Mouse (Mus musculus) embryo, embryonic 10 days (tissue): ENCODE measurements around the gene Arhgef17.

Source experiments
- DNase-seq: peaks from one replicate; pipeline ENCODE4 v3.0.0-alpha.2; 2015; ENCODE audit warnings: low spot score

The Arhgef17 gene

DNA sequence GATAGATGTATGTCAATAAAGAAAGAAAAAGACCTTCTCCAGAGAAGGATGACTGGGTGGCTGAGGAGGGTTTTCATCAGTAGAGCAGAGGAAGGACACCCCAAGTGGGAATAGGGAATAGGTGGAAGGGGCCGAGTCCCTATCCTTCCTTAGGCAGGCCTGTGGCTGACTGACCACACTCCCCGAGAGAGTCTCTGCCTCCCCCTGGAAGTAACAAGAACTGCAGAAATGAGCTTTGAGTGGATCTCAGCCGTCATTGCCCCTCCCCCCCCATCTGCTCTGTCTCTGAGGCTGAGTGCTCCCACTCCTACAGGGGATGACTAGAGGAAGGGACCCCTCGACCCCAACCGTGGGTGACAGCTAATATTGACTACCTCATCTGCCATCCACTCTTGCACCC lies 9.3 kb upstream of the Arhgef17 start:
- DNase-seq: no peak

DNA sequence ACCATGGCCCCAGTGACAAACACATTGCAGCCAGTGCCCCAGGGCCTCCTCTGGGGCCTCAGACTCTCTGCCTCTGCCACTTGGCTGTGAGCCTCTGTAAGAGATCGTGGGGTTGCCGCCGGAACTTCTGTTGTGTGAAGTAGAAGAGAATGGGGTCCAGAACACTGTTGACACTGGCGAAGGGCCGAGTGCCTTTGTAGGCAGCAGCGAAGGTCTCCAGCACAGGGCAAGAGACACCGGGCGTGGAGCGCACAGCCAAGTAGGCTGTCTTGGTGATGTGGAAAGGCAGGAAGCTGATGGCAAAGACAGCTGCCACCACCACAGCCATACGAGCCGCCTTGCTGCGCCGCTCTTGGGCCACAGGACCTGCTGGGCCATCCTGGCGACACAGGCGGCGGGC lies 6.2 kb upstream of the Arhgef17 start:
- DNase-seq: no peak

DNA sequence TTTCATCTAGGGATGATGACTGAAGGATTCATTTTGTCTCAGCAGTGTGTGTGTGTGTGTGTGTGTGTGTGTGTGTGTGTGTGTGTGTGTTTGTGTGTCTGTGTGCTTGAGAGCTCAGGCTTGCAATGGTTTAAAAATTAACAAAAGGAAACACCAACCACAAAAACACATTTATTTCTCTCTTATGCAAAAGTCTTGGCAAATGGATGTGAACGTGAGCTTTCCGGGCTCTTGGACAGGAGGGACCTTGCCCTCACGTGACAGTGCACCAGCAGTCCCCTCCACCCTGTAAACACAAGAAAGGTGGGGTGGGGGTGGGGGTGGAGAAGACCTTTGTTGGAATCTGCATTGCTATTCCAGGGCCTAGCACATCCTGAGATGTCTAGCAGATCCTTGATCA lies 5.6 kb upstream of the Arhgef17 start:
- DNase-seq: no peak

DNA sequence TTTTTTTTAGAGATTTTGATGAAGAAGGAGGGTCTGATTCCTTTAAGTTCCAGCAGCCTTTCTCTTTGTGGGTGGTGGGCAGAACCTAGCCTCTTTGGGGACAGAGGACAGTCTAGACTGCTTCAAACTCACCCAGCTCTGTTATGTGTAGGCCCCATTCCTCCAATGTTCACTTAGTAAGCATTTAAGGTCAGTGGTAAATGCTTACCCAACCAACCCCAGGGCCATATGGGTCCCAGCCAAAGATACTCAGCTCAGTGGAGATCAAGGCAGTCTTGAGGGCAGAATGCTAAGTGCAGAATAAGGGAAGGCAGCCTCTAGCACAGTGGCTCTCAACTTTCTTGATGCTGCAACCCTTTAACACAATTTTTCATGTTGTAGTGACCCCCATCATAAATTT lies 1.6 kb upstream of the Arhgef17 start:
- DNase-seq: no peak

DNA sequence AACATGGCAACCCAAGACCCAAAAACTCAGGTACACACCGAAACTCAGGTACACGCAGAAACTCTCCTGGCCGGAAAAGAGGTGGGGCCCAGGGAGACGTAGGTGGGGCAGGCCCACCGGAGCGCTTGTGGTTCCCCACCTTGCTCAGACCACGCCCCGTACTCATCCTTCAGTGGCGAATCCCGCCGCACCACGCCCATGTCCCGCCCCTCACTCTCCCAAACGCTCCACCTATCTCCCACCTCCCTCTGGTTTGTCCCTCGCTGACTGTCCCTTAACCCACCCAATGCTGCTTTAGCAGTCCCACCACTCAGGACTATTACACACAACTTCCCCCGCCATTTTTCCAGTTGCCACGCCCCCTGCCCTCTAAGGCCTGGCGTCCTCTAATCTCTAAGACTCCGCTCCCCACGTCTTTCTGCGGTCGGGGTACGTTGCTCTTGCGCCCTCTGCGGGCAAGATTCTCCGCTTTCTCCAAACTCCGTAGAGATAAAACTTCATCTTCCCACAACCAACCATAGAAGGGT lies 637 bp upstream of the Arhgef17 start:
- DNase-seq: peak; percentile 95

DNA sequence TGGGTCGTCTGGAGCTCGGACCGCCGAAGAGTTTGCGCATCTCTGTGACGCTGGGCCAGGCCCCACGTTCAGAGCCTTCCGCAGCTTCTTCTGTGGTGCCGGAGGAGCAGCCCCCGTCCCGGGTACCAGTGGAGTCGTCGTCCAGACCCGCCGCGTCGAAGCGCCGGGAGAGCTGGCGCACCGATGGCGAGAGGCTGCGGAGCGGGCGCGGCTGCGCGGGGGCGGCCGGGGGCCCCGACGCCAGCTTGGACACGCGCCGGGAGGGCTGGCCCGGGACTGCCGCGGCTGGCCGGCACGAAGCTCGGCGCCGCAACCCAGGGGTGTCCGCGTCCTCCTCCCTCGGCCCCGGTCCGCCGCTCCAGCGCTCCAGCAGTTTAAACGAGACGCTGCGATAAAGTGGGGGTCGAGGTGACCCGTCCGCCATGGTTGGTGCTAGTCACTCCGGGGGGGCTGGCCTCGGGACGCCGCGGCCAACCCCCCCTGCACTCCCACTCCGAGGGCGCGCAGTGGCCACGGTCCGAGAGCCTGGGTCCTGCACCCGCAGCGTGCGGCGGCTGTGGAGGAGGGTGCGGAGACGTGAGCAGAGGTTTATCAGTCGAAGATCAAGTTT lies 486 bp downstream of the Arhgef17 start:
- no peak for DNase-seq

DNA sequence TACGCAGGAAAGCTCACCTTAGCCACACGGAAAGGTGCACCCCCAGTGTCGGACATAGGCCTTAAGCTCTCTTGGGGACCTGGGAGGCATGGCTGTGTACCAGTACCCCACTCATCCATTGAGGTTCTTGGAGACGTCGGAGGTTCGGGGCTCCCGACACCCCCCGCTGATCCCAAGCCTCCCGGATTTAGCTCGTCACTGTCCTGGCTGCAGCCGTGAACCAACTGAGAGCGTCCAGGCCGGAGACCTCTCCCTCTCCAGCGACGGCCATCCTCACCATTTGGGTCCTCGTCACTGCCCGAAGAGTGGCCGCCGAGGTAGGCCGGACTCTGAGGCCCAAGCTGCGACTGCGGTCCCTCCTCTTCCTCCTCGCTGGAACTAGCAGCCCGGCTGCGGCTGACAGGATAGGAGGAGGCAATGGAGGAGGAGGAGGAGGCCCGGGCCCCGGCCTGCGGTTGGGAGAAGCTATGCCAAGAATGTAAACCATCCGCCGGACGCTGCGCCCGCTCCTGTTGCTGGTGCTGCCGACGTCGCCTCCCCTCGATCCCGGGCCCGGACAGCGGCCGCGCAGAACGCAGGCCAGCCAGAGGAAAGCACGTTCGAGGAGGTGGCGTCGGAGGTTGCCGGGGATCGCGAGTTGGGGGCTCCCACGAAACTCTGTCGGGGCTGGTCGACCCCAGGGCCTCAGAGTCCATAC lies 1.1 kb downstream of the Arhgef17 start:
- peak; percentile 84 for DNase-seq

DNA sequence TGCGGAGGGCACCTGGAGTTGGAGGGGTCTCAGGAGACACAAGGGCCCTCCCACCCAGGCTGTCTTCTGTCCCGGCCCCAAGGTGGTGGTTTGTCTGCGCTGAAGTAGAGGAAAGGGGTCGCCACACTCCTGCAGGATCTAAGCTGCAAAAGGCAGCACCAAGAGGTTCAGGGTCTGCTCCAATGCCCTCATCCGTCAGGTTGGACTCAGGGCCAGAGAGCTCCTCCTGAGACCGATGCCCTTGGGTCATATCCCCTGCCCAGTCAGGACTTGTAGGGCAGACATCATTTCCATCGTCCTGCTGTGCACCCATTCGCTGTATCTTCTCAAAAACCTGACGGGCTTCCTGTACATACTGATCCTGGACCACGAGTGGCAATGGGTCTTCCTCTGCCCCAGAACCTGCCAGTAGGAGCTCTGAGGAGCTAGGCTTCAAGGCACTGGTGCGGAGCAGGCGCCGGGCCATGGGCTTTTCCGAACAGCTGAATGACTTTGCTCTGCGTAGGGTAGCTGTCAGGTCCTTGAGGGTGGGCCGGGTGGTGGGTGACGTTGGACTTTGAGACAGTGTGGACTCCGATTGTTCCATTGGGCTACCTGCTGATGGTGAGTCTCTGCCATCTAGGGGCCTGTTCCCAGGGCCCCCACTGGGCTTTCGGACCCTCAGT lies 2.1 kb downstream of the Arhgef17 start:
- no peak for DNase-seq

DNA sequence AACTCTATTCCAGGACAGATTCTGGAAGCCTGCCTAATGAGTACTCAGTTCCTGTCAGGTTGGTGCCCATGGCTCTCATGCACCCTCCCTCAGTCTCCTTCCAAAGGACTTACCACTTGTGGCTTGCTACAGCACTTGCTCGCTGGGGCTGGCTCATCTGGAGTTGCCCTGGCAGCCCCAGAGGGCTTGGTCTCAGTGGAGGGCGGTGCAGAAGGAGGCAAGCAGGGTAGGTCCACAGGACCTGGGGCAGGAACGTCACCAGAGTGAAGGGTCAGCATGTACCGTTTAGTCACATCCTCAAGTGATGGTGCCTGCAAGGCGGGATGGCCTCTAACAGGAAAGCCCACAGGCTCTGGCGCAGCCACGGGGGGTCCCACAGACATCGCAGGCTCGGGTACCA lies 3.5 kb downstream of the Arhgef17 start:
- DNase-seq: no peak

DNA sequence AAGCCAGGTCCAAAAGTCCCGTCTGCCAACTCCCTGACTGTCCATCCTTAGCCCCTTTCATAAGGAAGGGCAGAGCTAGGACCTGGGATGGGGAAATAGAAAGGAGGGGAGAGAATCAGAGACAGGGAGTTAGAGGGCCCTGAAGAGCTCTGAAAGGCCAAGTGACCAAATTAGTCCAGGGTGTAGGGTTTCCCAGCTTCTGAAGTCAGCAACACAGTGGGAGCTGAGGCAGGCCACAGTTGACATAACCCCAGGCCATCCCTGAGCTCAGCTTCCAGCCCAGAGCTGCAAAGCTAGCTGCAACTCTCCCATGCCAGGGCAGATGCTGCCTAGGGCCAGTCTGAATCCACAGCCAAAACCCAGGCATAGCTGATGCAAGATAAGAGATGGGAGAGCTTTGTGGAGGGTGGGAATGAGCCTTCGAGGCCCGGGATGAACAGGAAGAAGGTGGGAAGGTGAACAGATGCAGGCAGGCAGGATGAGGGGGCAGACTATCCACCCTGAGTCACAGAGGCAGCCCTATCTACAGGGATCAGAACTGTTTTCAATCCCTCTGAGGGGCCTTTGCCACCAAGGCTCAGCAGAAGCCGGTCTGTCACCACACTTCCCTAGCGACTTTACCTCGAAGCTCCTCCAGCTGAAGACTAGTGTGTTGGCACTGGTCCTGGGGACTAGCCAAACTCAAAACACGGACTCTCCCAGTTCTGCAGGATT lies 4.5 kb downstream of the Arhgef17 start:
- DNase-seq: peak; percentile 70

DNA sequence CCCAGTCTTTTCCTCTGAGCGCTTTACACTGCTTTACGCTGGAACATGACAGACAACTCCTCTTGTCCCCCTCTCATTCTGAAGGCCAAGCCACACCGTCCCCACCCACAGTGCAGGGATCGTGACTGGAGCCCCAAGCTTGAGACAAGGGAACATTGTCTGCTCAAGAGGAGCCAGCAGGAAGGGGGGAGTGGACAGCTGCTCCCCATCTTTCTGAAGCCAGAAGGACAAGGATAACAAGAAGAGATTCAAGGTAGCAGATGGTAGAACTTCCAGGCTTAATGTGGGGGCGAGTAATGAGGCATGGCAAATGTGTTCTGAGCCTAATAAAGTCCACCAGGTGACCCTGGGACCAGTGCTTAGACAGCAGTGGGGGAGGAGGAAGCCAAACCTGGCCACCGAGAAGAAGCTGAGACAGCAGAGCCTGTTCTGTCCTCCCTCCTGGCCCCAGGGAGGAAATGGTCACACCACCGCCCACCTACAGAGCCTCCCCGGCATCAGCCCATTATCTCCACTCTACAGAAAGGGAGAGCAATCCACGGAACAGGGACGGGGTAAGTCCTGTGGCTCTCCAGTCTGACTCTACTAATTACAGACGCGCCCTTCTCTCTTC lies 5.5 kb downstream of the Arhgef17 start:
- DNase-seq: peak; percentile 47

DNA sequence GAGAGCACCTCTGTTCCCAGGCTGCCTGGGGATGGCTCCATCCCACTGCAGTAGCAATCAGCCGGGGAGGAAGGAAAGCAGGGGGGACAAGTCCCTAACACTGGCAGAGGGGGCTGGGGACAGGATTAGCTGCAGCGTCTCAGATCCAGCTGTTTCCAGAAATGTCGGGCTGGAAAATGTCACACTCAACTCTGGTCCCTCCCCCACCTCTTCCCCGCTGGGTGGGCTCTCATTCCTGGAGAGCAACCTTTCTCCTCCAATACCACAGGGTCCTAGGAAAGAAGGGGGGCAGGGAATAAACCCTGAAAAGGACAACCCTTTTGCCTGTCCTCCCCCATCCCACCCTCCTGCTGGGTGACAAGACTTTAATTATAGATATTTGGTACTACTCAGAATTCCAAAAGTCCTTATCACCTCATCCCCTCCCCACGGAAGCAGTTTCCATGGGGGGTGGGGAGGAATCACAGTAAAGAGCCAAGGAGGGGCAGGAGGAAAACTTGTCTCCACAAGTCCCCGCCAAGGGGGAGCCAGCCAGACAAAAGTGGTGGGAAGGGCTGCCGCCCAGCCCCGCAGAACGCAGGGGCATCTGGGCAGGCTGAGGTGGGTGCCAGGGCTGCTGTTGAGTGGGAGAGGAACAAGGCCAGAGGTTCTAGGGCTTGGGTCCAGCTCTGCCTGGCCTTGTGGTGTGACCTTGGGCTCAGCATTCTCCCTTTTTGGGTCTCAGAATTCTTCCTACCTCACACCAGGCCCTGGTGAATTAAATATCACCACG lies 7.0 kb downstream of the Arhgef17 start:
- no peak for DNase-seq

DNA sequence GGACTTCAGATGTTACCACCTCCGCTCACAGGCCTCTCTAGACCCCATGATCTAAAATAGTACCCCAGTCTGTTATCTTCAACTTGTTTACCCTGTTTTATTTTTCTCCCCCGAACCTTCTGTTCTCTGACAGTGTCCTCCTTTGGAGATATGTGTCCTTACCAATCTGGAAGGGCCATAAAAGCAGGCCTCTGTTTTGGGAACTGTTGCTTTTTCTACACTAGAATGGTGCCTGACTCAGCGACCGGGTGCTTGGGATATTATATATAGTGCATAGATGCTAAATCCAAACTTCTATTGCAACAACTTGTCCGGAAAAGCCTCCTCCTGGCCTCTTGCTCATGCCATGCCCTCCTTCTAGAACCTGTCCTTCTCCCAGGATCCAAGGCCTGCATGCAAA lies 7.7 kb downstream of the Arhgef17 start:
- DNase-seq: no peak

DNA sequence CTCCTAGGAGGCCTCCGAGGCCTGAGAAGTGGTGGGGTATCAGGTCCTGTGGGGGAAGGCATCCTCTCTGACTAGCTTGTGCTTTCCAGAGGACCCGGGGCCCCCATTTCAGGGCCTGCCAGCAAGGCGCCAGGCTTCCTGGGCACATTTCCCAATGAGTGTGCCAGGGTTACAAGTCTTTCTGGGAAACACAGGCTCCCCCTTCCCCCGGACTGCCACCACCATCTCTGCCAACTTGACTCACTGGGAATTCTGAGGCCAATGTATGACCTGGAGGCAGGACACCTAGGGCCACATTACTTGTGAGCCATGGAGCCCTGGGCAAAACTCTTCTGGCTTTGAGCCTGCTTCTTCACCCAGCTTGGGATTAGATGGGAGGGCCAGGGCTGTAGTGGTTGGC lies 9.0 kb downstream of the Arhgef17 start:
- no peak for DNase-seq

DNA sequence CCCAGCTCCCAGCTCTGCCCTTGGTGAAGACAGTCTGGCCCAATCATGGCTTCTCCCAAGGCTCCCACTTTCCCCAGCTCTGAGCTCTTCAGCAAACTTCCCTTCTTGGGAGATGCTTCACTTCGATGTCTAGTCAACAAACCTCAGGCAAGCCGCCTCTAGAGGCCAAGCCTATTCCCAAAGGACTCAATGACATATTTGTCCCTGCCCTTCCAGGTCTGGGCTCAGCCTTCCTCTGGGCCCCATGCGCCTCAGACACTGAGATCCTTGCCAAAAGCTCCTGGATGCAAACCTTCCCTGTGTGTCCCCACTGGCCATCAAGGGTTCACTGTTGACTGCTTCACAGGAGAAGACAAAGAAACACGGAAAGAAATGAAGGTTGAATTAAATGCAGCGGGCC lies 10.6 kb downstream of the Arhgef17 start:
- no peak for DNase-seq

DNA sequence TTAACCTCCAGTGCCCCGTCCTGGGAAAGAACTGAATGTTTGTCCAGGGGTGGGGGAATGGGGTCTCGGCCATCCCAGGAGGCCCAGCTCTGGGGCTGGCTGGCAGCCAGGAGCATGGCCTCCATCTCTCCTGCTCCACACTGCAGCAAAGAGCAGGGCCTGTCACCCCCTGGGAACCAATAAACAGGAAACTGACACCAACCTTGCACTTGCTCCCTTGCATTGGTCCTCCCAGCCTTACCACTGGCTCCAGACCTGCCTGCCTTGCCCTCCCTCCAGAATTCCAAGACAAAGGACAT lies 12.1 kb downstream of the Arhgef17 start:
- DNase-seq: peak; percentile 86

DNA sequence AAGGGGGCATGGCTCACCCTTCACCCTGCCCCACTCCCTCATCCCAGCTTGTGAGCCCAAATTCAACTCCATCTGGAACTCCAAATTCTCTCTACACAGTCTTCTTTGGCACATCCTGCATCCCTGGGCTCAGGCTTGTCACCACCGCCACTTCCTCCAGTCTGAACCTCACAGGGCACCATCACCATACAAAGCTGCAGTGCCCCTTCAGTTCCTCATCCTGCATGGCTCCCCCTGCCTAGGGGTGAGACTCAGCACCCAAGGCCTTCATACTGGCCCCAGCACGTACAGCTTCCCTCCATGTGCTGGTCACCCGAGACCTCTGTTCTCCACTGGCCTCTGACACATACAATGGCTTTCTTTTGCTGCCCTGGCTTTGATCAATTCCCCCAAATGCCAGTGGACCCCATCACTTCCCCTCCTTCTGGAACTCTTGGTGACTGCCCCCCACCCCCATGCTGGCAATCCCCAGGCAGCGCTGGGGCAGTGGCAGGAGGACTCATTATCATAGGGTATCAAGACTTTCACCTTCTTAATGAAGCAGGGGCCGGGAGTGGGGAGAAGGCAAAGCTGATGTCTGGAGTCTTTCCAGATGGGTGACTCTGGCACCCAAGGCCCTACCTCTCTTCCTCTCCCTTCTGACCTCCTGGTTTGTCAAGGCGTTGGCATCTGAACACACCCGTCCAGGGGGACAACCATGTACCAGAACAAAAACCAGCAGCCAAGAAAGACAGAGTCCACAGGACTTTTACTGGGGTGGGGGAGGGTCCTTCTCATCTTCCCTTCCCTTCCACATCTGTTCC lies 12.7 kb downstream of the Arhgef17 start:
- DNase-seq: no peak

DNA sequence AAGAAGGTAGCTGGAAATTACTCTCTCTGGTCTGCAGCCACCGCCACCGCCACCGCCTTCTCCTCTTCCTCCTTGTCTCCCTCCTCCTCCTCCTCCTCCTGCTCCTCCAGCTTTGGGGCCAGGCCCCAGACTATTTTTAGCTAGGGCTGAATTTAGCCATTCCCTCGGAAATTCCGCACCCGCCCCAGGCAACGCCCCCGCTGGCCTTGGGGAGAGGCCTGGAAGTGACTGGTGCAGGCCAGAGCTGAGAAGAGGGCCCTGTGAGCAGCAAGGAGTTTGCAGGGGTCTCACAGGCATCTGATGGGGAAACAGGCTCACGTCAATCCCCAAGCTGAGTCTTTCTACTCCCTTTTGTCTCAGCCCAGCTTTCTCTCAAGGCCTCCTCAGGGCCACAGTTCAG lies 13.7 kb downstream of the Arhgef17 start:
- DNase-seq: no peak

DNA sequence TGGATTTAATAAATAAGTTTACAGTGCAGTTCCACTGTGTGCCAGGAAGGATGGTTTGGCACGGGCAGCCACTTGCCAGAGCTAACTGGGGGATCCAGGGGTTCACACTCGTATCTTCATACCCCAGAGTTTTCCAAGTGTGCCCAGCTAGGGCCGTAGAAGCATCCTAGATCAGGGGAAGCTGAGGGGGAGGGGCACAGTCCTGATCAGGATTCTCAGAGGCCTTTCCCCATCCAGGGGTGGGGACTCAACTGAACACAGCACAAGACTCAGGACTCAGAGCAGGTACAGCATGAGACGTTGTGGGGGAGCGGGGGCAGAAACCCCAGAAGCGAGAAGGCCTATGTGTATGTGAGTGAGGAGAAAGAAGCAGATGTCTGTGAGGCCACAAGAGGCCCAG lies 14.2 kb downstream of the Arhgef17 start:
- no peak for DNase-seq

DNA sequence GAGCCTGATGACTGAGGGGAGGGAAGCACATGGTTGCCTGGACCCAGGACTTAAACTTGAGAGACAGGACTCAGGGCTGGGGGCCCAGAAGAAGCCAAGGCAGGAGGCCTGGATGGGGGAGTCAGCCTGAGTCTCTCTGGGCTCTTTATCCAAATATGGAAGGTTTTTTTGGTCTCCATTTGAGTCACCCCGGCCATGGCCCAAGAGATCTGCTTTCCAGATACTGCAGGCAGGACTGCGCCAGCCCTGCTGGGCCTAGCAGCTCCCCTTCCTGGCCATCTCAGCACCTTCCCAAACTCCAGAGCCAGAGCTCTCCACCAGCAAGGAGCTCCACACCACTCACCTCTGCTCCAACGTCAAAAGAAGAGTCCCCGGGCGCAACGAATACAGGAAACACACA lies 15.4 kb downstream of the Arhgef17 start:
- DNase-seq: no peak

DNA sequence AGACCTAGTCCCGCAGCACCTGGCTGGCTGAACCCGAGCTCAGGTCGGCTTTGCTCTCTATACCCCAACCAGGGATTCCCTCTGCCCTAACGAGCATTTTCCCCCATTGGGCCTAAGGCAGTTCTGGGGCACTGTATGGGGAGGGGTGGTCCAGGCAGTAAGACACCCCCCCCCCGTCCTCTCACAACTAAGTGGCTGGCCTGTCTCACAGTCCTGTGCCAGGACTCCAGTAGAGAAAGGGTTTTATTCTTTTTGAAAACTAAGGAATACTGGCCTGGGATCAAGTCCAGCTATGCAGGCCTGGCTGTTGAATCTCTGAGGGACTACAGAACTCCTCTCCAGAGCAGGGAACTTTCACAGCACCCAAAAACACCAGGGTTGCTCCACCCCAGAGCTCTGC lies 16.7 kb downstream of the Arhgef17 start:
- no peak for DNase-seq
